Mouse (Mus musculus) heart, embryonic 11.5 days (tissue): ENCODE measurements around the gene Pank1. TPM values are rescaled to one million over a fixed set of nuclear protein-coding genes. Genes with fewer than 3 reads are reported as not detected.

Experiments
- ATAC-seq: fragments of 200-750 bp; cut with Nextera tagmentation; replicated peaks from 2 replicates; pipeline ENCODE4 v1.8.0; 2017; ENCODE audit warnings: moderate library complexity; ENCODE audit not compliant: insufficient number of reproducible peaks, low FRiP score, low TSS enrichment
- H3K27ac ChIP-seq: fragments of 300-500 bp; sonication (generic); 2 replicates; pipeline ENCODE4 v1.5.1; 2014; ENCODE audit warnings: mild to moderate bottlenecking, low read depth, low read length
- H3K27me3 ChIP-seq: fragments of 300-500 bp; sonication (generic); 2 replicates; pipeline ENCODE4 v1.6.1; 2014; ENCODE audit warnings: mild to moderate bottlenecking, low read length, mixed read lengths; ENCODE audit not compliant: control insufficient read depth, insufficient read depth
- H3K36me3 ChIP-seq: fragments of 300-500 bp; sonication (generic); 2 replicates; pipeline ENCODE4 v1.6.1; 2014; ENCODE audit warnings: mild to moderate bottlenecking, low read length, moderate library complexity, mixed read lengths; ENCODE audit not compliant: control insufficient read depth, insufficient read depth
- H3K4me1 ChIP-seq: fragments of 300-500 bp; sonication (generic); 2 replicates; pipeline ENCODE4 v1.6.1; 2014; ENCODE audit warnings: low read length; ENCODE audit not compliant: control insufficient read depth, insufficient read depth
- H3K4me2 ChIP-seq: fragments of 300-500 bp; sonication (generic); 2 replicates; pipeline ENCODE4 v1.6.1; 2014; ENCODE audit warnings: mild to moderate bottlenecking, moderate library complexity
- H3K4me3 ChIP-seq: fragments of 300-500 bp; sonication (generic); 2 replicates; pipeline ENCODE4 v1.5.1; 2014; ENCODE audit warnings: low read depth, low read length
- H3K9ac ChIP-seq: fragments of 300-500 bp; sonication (generic); 2 replicates; pipeline ENCODE4 v1.6.1; 2014; ENCODE audit warnings: mild to moderate bottlenecking, low read depth, low read length, moderate library complexity
- H3K9me3 ChIP-seq: fragments of 300-500 bp; sonication (generic); replicated peaks from 2 replicates; pipeline ENCODE4 v1.6.1; 2016; ENCODE audit warnings: low read length; ENCODE audit not compliant: control insufficient read depth
- WGBS: fragments of 180-500 bp; shearing (Covaris S2); extraction: QIAGEN DNeasy Blood & Tissue Kit; methylation state at CpG from one replicate; pipeline ENCODE4 v1.1.7; 2014; ENCODE audit not compliant: insufficient replicate concordance; 5-methylcytosine and 5-hydroxymethylcytosine counted together
- polyA plus RNA-seq: library from polyadenylated mRNA; unstranded; fragments of >200 nt; fragmentation: Nextera tagmentation; extraction: Ambion mirVana; gene quantifications from 2 replicates; pipeline ENCODE4 v1.2.1, GENCODE M21; 2014

Gene Pank1
- polyA plus RNA-seq, 1 experiment from 2014 or later = 12.5 TPM

GRCm38 (mm10) chr19:34868093-34868741 lies 11.0 kb downstream of the Pank1 start:
- Histone ChIP-seq H3K36me3 (no peaks in the 10 kb centered on the region), H3K4me2 (no peak overlapping the region), H3K9ac (no peak overlapping the region), H3K4me1 (0 out of 2 replicates have a peak, but pooled peaks cover 4% of the 10 kb centered on the region), H3K9me3 (no peaks in the 10 kb centered on the region), H3K27me3 (no peaks in the 10 kb centered on the region), H3K4me3 (no peak overlapping the region), H3K27ac (no peak overlapping the region)
- ATAC-seq = no peak
- 77% methylated on average over 8 of the region's 8 CpGs for WGBS

- WGBS = 81% methylated on average over 6 of the region's 6 CpGs
- no peak overlapping the region for H3K9ac ChIP-seq
- H3K4me2 ChIP-seq = no peak overlapping the region
- H3K4me1 ChIP-seq = peaks cover 14% of the 10 kb centered on the region
- no peak overlapping the region for H3K4me3 ChIP-seq
- no peaks in the 10 kb centered on the region for H3K27me3 ChIP-seq
- no peak overlapping the region for H3K27ac ChIP-seq
- no peaks in the 10 kb centered on the region for H3K9me3 ChIP-seq
- H3K36me3 ChIP-seq = no peaks in the 10 kb centered on the region
- no peak for ATAC-seq
These were observed 15.5 kb downstream of the Pank1 start for GRCm38 (mm10) chr19:34863737-34864136.

DNA sequence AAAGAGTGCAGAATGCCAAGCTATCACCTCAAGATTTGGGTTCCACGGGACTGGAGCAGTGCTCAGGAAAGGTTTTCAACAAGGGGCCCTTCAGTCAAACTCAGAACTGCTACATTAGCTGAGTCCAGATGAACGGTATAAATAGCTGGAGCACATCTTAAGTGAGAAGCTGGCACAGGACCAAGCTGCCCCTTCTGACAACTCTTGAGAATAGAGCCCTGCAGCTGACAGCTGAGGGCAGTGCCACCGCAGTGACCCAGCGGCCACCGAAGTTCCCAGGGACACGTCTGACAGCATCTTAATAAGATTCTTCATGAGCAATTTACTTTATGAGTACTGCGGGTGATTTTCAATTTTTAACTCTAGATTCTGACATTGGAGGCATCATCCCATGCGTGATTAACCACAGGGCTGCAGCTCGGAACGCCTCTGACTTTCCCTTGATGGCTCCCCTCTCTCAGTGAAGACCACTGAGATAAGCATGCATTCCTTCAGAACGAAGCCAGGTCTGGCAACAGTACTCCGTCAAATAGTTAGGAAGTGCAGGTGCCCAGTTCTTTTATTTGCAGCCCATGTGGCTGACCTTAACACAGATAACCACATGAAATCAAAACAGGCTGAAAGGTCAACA lies 23.1 kb downstream of the Pank1 start:
- ATAC-seq = no peak
- no peaks in the 10 kb centered on the region for H3K9me3 ChIP-seq
- no peak overlapping the region for H3K9ac ChIP-seq
- WGBS = 33% methylated on average over 12 of the region's 12 CpGs
- H3K4me1 ChIP-seq = peaks cover 21% of the 10 kb centered on the region
- no peaks in the 10 kb centered on the region for H3K27me3 ChIP-seq
- H3K4me2 ChIP-seq = peak overlapping the region; percentile 45
- H3K36me3 ChIP-seq = no peaks in the 10 kb centered on the region
- peak overlapping the region; percentile 76 for H3K27ac ChIP-seq
- H3K4me3 ChIP-seq = no peak overlapping the region

DNA sequence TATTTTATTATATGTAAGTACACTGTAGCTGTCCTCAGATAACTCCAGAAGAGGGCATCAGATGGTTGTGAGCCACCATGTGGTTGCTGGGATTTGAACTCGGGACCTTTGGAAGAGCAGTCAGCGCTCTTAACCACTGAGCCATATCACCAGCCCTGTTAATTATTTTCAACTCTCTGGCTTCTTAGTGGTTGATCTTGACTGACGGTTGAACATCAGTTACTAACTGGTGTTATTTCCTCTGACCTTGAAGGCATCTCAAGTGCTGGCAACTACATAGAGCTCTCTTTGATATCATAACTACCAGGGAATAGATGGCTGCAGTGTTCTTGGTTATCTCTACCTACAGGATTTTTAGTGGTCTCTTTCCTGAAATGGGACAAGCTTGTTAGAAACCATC lies 28.1 kb downstream of the Pank1 start:
- Histone ChIP-seq H3K4me1 (peaks cover 4% of the 10 kb centered on the region), H3K36me3 (no peaks in the 10 kb centered on the region), H3K9ac (no peak overlapping the region), H3K27ac (no peak overlapping the region), H3K4me2 (no peak overlapping the region), H3K4me3 (no peak overlapping the region), H3K9me3 (no peaks in the 10 kb centered on the region), H3K27me3 (no peaks in the 10 kb centered on the region)
- no peak for ATAC-seq
- 83% methylated on average over 3 of the region's 3 CpGs for WGBS

- no peak for ATAC-seq
- 89% methylated on average over 7 of the region's 7 CpGs for WGBS
- no peaks in the 10 kb centered on the region for H3K27me3 ChIP-seq
- H3K9me3 ChIP-seq = no peaks in the 10 kb centered on the region
- H3K27ac ChIP-seq = no peak overlapping the region
- no peak overlapping the region for H3K9ac ChIP-seq
- no peak overlapping the region for H3K4me2 ChIP-seq
- no peaks in the 10 kb centered on the region for H3K36me3 ChIP-seq
- no peak overlapping the region for H3K4me3 ChIP-seq
- peaks cover 2% of the 10 kb centered on the region for H3K4me1 ChIP-seq
These were observed 29.8 kb downstream of the Pank1 start for GRCm38 (mm10) chr19:34849426-34849825.

GRCm38 (mm10) chr19:34848164-34848563 lies 31.1 kb downstream of the Pank1 start:
- no peak overlapping the region for H3K4me2 ChIP-seq
- WGBS = 66% methylated on average over 9 of the region's 9 CpGs
- no peak overlapping the region for H3K4me3 ChIP-seq
- H3K9me3 ChIP-seq = no peaks in the 10 kb centered on the region
- peaks cover 6% of the 10 kb centered on the region for H3K4me1 ChIP-seq
- no peak overlapping the region for H3K9ac ChIP-seq
- no peak overlapping the region for H3K27ac ChIP-seq
- H3K36me3 ChIP-seq = no peaks in the 10 kb centered on the region
- no peaks in the 10 kb centered on the region for H3K27me3 ChIP-seq
- no peak for ATAC-seq

DNA sequence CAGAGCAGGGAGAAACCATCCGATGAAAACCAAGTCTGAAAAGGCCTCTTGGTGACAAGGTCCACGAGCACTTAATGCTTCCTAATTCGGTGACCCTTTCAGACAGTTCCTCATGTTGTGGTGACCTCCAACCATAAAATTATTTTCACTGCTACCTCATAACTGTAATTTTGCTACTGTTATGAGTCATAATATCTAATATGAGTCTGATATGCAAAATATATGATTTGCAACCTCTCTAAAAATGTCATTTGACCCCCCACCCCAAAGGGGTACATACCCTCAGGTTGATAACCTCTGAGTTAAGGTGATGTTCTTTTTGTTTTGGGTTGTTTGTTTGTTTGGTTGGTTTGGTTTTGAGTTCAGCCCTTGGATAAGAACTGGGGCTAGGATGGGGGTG lies 32.2 kb downstream of the Pank1 start:
- ATAC-seq = no peak

DNA sequence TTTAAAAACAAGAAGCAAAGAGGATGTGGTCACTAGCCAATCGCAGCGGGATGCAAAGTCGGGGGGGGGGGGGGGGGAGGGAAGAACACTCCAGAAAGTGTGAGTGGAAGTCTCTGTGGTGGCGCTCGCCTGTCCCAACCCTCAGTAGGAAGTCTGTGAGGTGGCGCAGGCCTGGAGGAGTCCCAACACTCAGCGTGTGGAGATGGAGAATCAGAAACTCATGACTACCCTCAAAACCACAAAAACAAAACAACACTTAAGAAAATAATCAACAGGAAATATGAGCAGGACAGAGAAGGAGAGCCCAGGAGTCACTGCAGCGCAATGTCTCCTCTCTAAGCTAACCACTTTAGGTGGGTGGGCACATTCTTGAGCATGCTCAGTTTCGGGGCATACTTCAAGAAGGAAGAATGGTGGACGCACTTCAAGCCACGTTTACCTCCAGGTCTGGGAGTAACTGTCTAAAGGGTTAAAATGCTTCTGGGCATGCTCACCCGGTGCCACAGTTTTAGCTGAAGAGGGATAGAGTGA lies 32.7 kb downstream of the Pank1 start:
- ATAC-seq = no peak
- H3K4me2 ChIP-seq = no peak overlapping the region
- no peak overlapping the region for H3K27ac ChIP-seq
- no peak overlapping the region for H3K9ac ChIP-seq
- no peaks in the 10 kb centered on the region for H3K27me3 ChIP-seq
- no peak overlapping the region for H3K4me3 ChIP-seq
- no peaks in the 10 kb centered on the region for H3K36me3 ChIP-seq
- 43% methylated on average over 12 of the region's 12 CpGs for WGBS
- no peaks in the 10 kb centered on the region for H3K9me3 ChIP-seq
- H3K4me1 ChIP-seq = peaks cover 16% of the 10 kb centered on the region

More for the DNA sequence above, 32.2 kb downstream of the Pank1 start:
- Histone ChIP-seq H3K4me2 (no peak overlapping the region), H3K36me3 (no peaks in the 10 kb centered on the region), H3K9ac (no peak overlapping the region), H3K4me1 (peaks cover 11% of the 10 kb centered on the region), H3K27me3 (no peaks in the 10 kb centered on the region), H3K4me3 (no peak overlapping the region), H3K27ac (no peak overlapping the region), H3K9me3 (no peaks in the 10 kb centered on the region)
- 77% methylated on average over 3 of the region's 3 CpGs for WGBS

GRCm38 (mm10) chr19:34846005-34846404 lies 33.2 kb downstream of the Pank1 start:
- Histone ChIP-seq H3K27ac (no peak overlapping the region), H3K4me2 (no peak overlapping the region), H3K36me3 (no peaks in the 10 kb centered on the region), H3K4me3 (no peak overlapping the region), H3K4me1 (peaks cover 21% of the 10 kb centered on the region), H3K9ac (no peak overlapping the region), H3K27me3 (no peaks in the 10 kb centered on the region), H3K9me3 (no peaks in the 10 kb centered on the region)
- 59% methylated on average over 7 of the region's 7 CpGs for WGBS
- ATAC-seq = no peak
